Mouse (Mus musculus) C2C12 (cell line): ENCODE results near the gene Tmem189.

Experiments used
- CEBPB ChIP-seq: IDR thresholded peaks from one replicate; pipeline ENCODE4 v1.6.1; 2011; ENCODE audit warnings: low read depth, mild to moderate bottlenecking, control low read depth, moderate library complexity
- CTCF ChIP-seq: IDR thresholded peaks from one replicate; pipeline ENCODE4 v1.5.1; 2011; ENCODE audit not compliant: control insufficient read depth, insufficient read depth, insufficient read length
- MAX ChIP-seq: IDR thresholded peaks from one replicate; pipeline ENCODE4 v1.6.1; 2011; ENCODE audit warnings: mild to moderate bottlenecking, control low read depth

DNA sequence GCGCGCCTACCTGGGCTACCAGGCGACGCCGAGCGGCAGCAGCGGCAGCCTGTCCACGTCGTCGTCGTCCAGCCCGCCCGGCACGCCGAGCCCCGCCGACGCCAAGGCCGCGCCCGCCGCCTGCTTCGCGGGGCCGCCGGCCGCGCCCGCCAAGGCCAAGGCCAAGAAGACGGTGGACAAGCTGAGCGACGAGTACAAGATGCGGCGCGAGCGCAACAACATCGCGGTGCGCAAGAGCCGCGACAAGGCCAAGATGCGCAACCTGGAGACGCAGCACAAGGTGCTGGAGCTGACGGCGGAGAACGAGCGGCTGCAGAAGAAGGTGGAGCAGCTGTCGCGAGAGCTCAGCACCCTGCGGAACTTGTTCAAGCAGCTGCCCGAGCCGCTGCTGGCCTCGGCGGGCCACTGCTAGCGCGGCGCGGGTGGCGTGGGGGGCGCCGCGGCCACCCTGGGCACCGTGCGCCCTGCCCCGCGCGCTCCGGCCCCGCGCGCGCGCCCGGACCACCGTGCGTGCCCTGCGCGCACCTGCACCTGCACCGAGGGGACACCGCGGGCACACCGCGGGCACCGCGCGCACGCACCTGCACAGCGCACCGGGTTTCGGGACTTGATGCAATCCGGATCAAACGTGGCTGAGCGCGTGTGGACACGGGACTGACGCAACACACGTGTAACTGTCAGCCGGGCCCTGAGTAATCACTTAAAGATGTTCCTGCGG is at the start of gene Tmem189:
- TF ChIP-seq CTCF (peak; percentile 0), MAX (peak; percentile 86), CEBPB (peak; percentile 75)
